Mouse (Mus musculus): ENCODE data around the gene Hpcal4.

DNA sequence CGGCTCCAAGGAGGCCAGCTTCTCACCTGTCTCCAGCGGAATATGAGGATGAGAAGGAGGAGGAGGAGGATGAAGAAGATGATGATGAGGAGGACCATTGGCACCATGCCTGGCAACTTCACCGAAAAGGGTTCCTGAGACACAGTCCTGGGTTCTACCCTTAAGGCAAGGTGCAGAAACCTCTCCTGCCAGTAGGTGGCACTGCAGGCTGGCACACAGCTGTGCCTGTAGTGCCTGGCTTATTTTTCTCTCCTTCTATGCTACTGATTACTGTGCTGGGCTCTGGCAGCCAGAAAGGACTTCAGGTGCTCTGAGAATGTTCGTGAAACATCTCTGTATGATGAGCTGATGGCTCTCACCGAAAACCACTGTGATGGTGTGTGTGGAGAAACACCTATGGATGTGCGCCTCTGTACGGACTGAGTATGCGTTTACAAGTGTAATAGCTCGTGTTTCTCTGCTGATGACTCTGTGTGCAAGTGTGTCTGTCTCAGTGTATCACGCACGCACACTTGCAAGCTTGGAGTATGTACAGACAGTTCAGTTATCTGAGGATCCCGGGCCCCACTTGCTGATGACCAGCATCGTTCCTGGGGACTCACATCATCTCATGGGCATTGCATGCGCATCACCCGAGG, 36.8 kb downstream of the Hpcal4 start:
- TF ChIP-seq CTCF (IDR thresholded peaks at IDR 0.05; ENCODE audit: low read depth, low read length) (peak; percentile 95), POLR2AphosphoS5 (IDR thresholded peaks at IDR 0.05; ENCODE audit: insufficient replicate concordance, low read depth, low read length) (no peak), GATA1 (IDR thresholded peaks at IDR 0.05; ENCODE audit: borderline replicate concordance, low read length) (no peak), GATA2 (IDR thresholded peaks at IDR 0.05; ENCODE audit: borderline replicate concordance, low read depth, low read length) (no peak), TAL1 (conservative IDR thresholded peaks at IDR 0.05; ENCODE audit: low read depth, low read length) (no peak)
